Mouse (Mus musculus) adrenal gland, adult (tissue): ENCODE measurements around the gene Gmppa.

Source experiments
- DNase-seq, 2 experiments: peaks; one replicate each; pipeline ENCODE4 v3.0.0; 2022 to 2023; ENCODE audit warnings: low spot score in 1 of 2; ENCODE audit not compliant: inconsistent age in 2 of 2

Gene Gmppa

GRCm38 (mm10) chr1:75480735-75481134 lies 45.0 kb downstream of the Gmppa start:
- DNase-seq: no peak

- peak in 1 of 2 experiments; percentile 54 for DNase-seq
These were observed 50.8 kb downstream of the Gmppa start for GRCm38 (mm10) chr1:75486561-75486960.

- no peak for DNase-seq
These were observed 51.3 kb downstream of the Gmppa start for GRCm38 (mm10) chr1:75487040-75487404.

GRCm38 (mm10) chr1:75487405-75488161 lies 51.9 kb downstream of the Gmppa start:
- peak; percentile 89 to 98 for DNase-seq

GRCm38 (mm10) chr1:75490785-75491551 lies 55.2 kb downstream of the Gmppa start:
- no peak for DNase-seq

GRCm38 (mm10) chr1:75492579-75493170 lies 56.9 kb downstream of the Gmppa start:
- DNase-seq: no peak
